18 mouse cellular contexts compared by ENCODE assay signal in the genomic region with DNA sequence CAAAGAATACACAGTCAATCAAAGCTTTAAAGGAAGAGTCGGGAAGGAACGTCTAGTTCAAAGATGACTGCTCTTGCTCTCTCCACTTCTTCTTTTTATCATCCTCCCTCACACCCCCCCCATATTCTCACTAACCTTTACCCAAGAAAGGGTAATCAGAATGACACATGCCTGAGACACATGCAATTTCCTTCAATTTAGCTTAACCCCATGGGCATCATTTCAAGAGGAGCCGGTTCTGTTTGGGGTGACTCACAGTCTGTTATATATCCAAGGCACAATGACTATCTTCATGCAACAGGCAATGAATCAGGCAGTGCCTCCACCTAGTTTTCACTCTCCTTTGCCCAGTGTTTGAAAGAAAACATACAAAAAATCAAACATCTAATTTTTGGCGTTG.
"Had no signal": no experiment of that assay in that cellular context is flagged by ENCODE, and none has a peak within 500 bp of the region (broad histone marks: within the 10 kb centered on the region; RNA-seq: fewer than 3 reads in every experiment).

No protein-coding gene starts in this region.

- H3K4me3 ChIP-seq: limb, embryonic 12.5 days; limb, embryonic 15.5 days; midbrain, embryonic 12.5 days; midbrain, embryonic 15.5 days; neural tube, embryonic 13.5 days had no signal

- H3K4me1 ChIP-seq: limb, embryonic 12.5 days; limb, embryonic 15.5 days; midbrain, embryonic 12.5 days; midbrain, embryonic 15.5 days; neural tube, embryonic 13.5 days had no signal

- H3K27me3 ChIP-seq: limb, embryonic 12.5 days; limb, embryonic 15.5 days; midbrain, embryonic 12.5 days; midbrain, embryonic 15.5 days; neural tube, embryonic 13.5 days had no signal

- H3K4me2 ChIP-seq: limb, embryonic 12.5 days; limb, embryonic 15.5 days; liver, embryonic 11.5 days; lung, embryonic 14.5 days; midbrain, embryonic 12.5 days; midbrain, embryonic 15.5 days; neural tube, embryonic 13.5 days had no signal

- H3K27ac ChIP-seq: kidney, postnatal 0 days; limb, embryonic 12.5 days; limb, embryonic 15.5 days; liver, embryonic 14.5 days; macrophage; midbrain, embryonic 12.5 days; midbrain, embryonic 15.5 days; neural tube, embryonic 13.5 days had no signal

- H3K9me3 ChIP-seq: limb, embryonic 12.5 days; limb, embryonic 15.5 days; midbrain, embryonic 12.5 days; midbrain, embryonic 15.5 days; neural tube, embryonic 13.5 days had no signal

- DNase-seq: kidney, adult 2 months; kidney, postnatal 4 days; left cerebral cortex, postnatal 4 days; liver, postnatal 0 days; lung, embryonic 14.5 days; thymus, adult 2 months; thymus, postnatal 14 days; thymus, postnatal 4 days had no signal

- H3K9ac ChIP-seq: limb, embryonic 12.5 days; limb, embryonic 15.5 days; liver, embryonic 14.5 days; liver, postnatal 0 days; lung, embryonic 14.5 days; midbrain, embryonic 12.5 days; midbrain, embryonic 15.5 days; neural tube, embryonic 13.5 days had no signal

- H3K36me3 ChIP-seq: limb, embryonic 12.5 days; limb, embryonic 15.5 days; midbrain, embryonic 12.5 days; midbrain, embryonic 15.5 days; neural tube, embryonic 13.5 days had no signal

- ATAC-seq: liver, postnatal 0 days; lung, postnatal 0 days; midbrain, embryonic 15.5 days had no signal
